In genomic region chr10:128780200-128780599, GRCm38 (mm10) we compare ENCODE assay signal across 1 mouse cellular context.
TF ChIP-seq lines count a peak whose summit lies in the region.

No protein-coding gene starts in this region.

TF ChIP-seq in CH12.LX, 34 proteins besides CTCF, POLR2A, EP300 and RAD21:
- no peak for TF ChIP-seq PAX5 (IDR thresholded peaks at IDR 0.05; ENCODE audit: low read length)
- TF ChIP-seq USF1 (IDR thresholded peaks at IDR 0.05; ENCODE audit: low read depth, low read length): no peak
- TF ChIP-seq KAT2A (IDR thresholded peaks at IDR 0.05; ENCODE audit: insufficient replicate concordance, low read length): no peak
- peak; percentile 14; the same call in 1 of the 2 replicates for TF ChIP-seq JUND (conservative IDR thresholded peaks at IDR 0.05; ENCODE audit: low read depth, low read length)
- peak; percentile 74 for TF ChIP-seq IRF4 (IDR thresholded peaks at IDR 0.05; ENCODE audit: low read depth, low read length)
- no peak for TF ChIP-seq CHD1 (IDR thresholded peaks at IDR 0.05; ENCODE audit: low read depth, low read length)
- TF ChIP-seq SMC3 (IDR thresholded peaks at IDR 0.05; ENCODE audit: low read depth, low read length): no peak
- TF ChIP-seq ZC3H11A (IDR thresholded peaks at IDR 0.05; ENCODE audit: low read depth, low read length): no peak
- no peak for TF ChIP-seq MAZ (IDR thresholded peaks at IDR 0.05; ENCODE audit: low read depth, low read length)
- no peak for TF ChIP-seq ZKSCAN1 (IDR thresholded peaks at IDR 0.05; ENCODE audit: borderline replicate concordance, low read depth, low read length)
TF ChIP-seq in CH12.LX: peak in this region for 2.
